Mouse (Mus musculus) intestine, embryonic 14.5 days (tissue): Measurements from ENCODE around the gene Fkbp5. TPM values are rescaled to one million over a fixed set of nuclear protein-coding genes. Genes with fewer than 3 reads are reported as not detected.

Source experiments
- ATAC-seq: fragments of 200-750 bp; cut with Nextera tagmentation; replicated peaks from 2 replicates; pipeline ENCODE4 v1.8.0; 2017; ENCODE audit warnings: low read depth, moderate number of reproducible peaks, moderate TSS enrichment, moderate library complexity; ENCODE audit not compliant: low FRiP score, low TSS enrichment
- DNase-seq: peaks from one replicate; pipeline ENCODE4 v3.0.0-alpha.2; 2018; ENCODE audit warnings: low spot score
- H3K27ac ChIP-seq: fragments of 300-500 bp; sonication (generic); 2 replicates; pipeline ENCODE4 v1.5.1; 2014; ENCODE audit warnings: low read depth, mild to moderate bottlenecking, control low read depth
- H3K27me3 ChIP-seq: fragments of 300-500 bp; sonication (generic); replicated peaks from 2 replicates; pipeline ENCODE4 v1.6.1; 2014; ENCODE audit warnings: low read length, control low read depth; ENCODE audit not compliant: control insufficient read depth, insufficient read depth
- H3K36me3 ChIP-seq: fragments of 300-500 bp; sonication (generic); 2 replicates; pipeline ENCODE4 v1.6.1; 2014; ENCODE audit warnings: low read length, control low read depth; ENCODE audit not compliant: control insufficient read depth, insufficient read depth
- H3K4me1 ChIP-seq: fragments of 300-500 bp; sonication (generic); replicated peaks from 2 replicates; pipeline ENCODE4 v1.6.1; 2014; ENCODE audit warnings: low read length, control low read depth, mixed read lengths; ENCODE audit not compliant: control insufficient read depth, insufficient read depth
- H3K4me2 ChIP-seq: fragments of 300-500 bp; sonication (generic); 2 replicates; pipeline ENCODE4 v1.6.1; 2014; ENCODE audit warnings: low read length
- H3K4me3 ChIP-seq: fragments of 300-500 bp; sonication (generic); 2 replicates; pipeline ENCODE4 v1.5.1; 2014; ENCODE audit warnings: low read depth, low read length, control low read depth, mixed read lengths
- H3K9ac ChIP-seq: fragments of 300-500 bp; sonication (generic); 2 replicates; pipeline ENCODE4 v1.6.1; 2014; ENCODE audit warnings: mild to moderate bottlenecking, low read length
- H3K9me3 ChIP-seq: fragments of 300-500 bp; sonication (generic); 2 replicates; pipeline ENCODE4 v1.6.1; 2016; ENCODE audit warnings: low read length, control low read depth; ENCODE audit not compliant: control insufficient read depth
- WGBS: fragments of 180-500 bp; shearing (Covaris S2); extraction: QIAGEN DNeasy Blood & Tissue Kit; methylation state at CpG from one replicate; pipeline ENCODE4 v1.1.7; 2014; 5-methylcytosine and 5-hydroxymethylcytosine counted together
- polyA plus RNA-seq: library from polyadenylated mRNA; unstranded; fragments of >200 nt; fragmentation: Nextera tagmentation; extraction: Ambion mirVana; gene quantifications from 2 replicates; pipeline ENCODE4 v1.2.1, GENCODE M21; 2014

Gene Fkbp5
- polyA plus RNA-seq, 1 experiment from 2014 or later = 8.7 TPM

- Histone ChIP-seq H3K4me3 (no peak overlapping the region), H3K4me1 (peaks cover 5% of the 10 kb centered on the region), H3K9ac (no peak overlapping the region), H3K4me2 (no peak overlapping the region), H3K27ac (no peak overlapping the region), H3K36me3 (no peaks in the 10 kb centered on the region), H3K27me3 (no peaks in the 10 kb centered on the region), H3K9me3 (no peaks in the 10 kb centered on the region)
- 59% methylated on average over 6 of the region's 6 CpGs for WGBS
- no peak for DNase-seq
- ATAC-seq = no peak
Measured at GRCm38 (mm10) chr17:28448225-28448624, 69.1 kb downstream of the Fkbp5 start.

GRCm38 (mm10) chr17:28447789-28448188 lies 69.5 kb downstream of the Fkbp5 start:
- 79% methylated on average over 7 of the region's 7 CpGs for WGBS
- ATAC-seq = no peak

GRCm38 (mm10) chr17:28446820-28447168 lies 70.5 kb downstream of the Fkbp5 start:
- H3K4me1 ChIP-seq = no peaks in the 10 kb centered on the region
- no peak for ATAC-seq
- no peak for DNase-seq
- no peak overlapping the region for H3K4me3 ChIP-seq
- no peaks in the 10 kb centered on the region for H3K9me3 ChIP-seq
- WGBS = 67% methylated on average over 5 of the region's 5 CpGs
- no peaks in the 10 kb centered on the region for H3K27me3 ChIP-seq
- H3K4me2 ChIP-seq = no peak overlapping the region
- H3K9ac ChIP-seq = no peak overlapping the region
- no peak overlapping the region for H3K27ac ChIP-seq
- H3K36me3 ChIP-seq = no peaks in the 10 kb centered on the region

More at GRCm38 (mm10) chr17:28447789-28448188, 69.5 kb downstream of the Fkbp5 start:
- Histone ChIP-seq H3K4me2 (no peak overlapping the region), H3K4me3 (no peak overlapping the region), H3K4me1 (peaks cover under 1% of the 10 kb centered on the region; the same call in 1 of the 2 replicates), H3K9me3 (no peaks in the 10 kb centered on the region), H3K36me3 (no peaks in the 10 kb centered on the region), H3K27me3 (no peaks in the 10 kb centered on the region), H3K9ac (no peak overlapping the region), H3K27ac (no peak overlapping the region)
- DNase-seq = no peak

- no peaks in the 10 kb centered on the region for H3K9me3 ChIP-seq
- WGBS = 86% methylated on average over 12 of the region's 12 CpGs
- no peaks in the 10 kb centered on the region for H3K27me3 ChIP-seq
- H3K36me3 ChIP-seq = no peaks in the 10 kb centered on the region
- 0 out of 2 replicates have a peak, but pooled peaks cover 3% of the 10 kb centered on the region for H3K4me1 ChIP-seq
- H3K4me2 ChIP-seq = no peak overlapping the region
- no peak overlapping the region for H3K27ac ChIP-seq
- ATAC-seq (no peak), DNase-seq (no peak)
- no peak overlapping the region for H3K4me3 ChIP-seq
- H3K9ac ChIP-seq = no peak overlapping the region
Measured at GRCm38 (mm10) chr17:28445886-28446819, 71.2 kb downstream of the Fkbp5 start.

- Histone ChIP-seq H3K4me3 (no peak overlapping the region), H3K9me3 (no peaks in the 10 kb centered on the region), H3K4me1 (0 out of 2 replicates have a peak, but pooled peaks cover 3% of the 10 kb centered on the region), H3K36me3 (0 out of 2 replicates have a peak, but pooled peaks cover 2% of the 10 kb centered on the region), H3K27me3 (no peaks in the 10 kb centered on the region), H3K4me2 (no peak overlapping the region), H3K27ac (no peak overlapping the region), H3K9ac (no peak overlapping the region)
- ATAC-seq (no peak), DNase-seq (no peak)
- 68% methylated on average over 6 of the region's 6 CpGs for WGBS
Measured at GRCm38 (mm10) chr17:28442661-28443060, 74.7 kb downstream of the Fkbp5 start.

GRCm38 (mm10) chr17:28438342-28439115 lies 78.8 kb downstream of the Fkbp5 start:
- no peak overlapping the region for H3K4me2 ChIP-seq
- 0 out of 2 replicates have a peak, but pooled peaks cover 3% of the 10 kb centered on the region for H3K4me1 ChIP-seq
- H3K27me3 ChIP-seq = no peaks in the 10 kb centered on the region
- no peak overlapping the region for H3K27ac ChIP-seq
- H3K9me3 ChIP-seq = no peaks in the 10 kb centered on the region
- H3K36me3 ChIP-seq = 0 out of 2 replicates have a peak, but pooled peaks cover 7% of the 10 kb centered on the region
- DNase-seq = no peak
- no peak overlapping the region for H3K4me3 ChIP-seq
- 84% methylated on average over 6 of the region's 6 CpGs for WGBS
- ATAC-seq = no peak
- no peak overlapping the region for H3K9ac ChIP-seq

GRCm38 (mm10) chr17:28437938-28438337 lies 79.4 kb downstream of the Fkbp5 start:
- Histone ChIP-seq H3K9ac (no peak overlapping the region), H3K4me2 (no peak overlapping the region), H3K36me3 (0 out of 2 replicates have a peak, but pooled peaks cover 7% of the 10 kb centered on the region), H3K4me3 (no peak overlapping the region), H3K9me3 (no peaks in the 10 kb centered on the region), H3K27me3 (no peaks in the 10 kb centered on the region), H3K4me1 (0 out of 2 replicates have a peak, but pooled peaks cover 3% of the 10 kb centered on the region), H3K27ac (no peak overlapping the region)
- DNase-seq (no peak), ATAC-seq (no peak)
- 90% methylated on average over 2 of the region's 2 CpGs for WGBS

- Histone ChIP-seq H3K9me3 (no peaks in the 10 kb centered on the region), H3K36me3 (0 out of 2 replicates have a peak, but pooled peaks cover 5% of the 10 kb centered on the region), H3K27me3 (no peaks in the 10 kb centered on the region), H3K4me1 (0 out of 2 replicates have a peak, but pooled peaks cover 9% of the 10 kb centered on the region), H3K4me3 (no peak overlapping the region), H3K27ac (no peak overlapping the region), H3K9ac (no peak overlapping the region), H3K4me2 (no peak overlapping the region)
- WGBS = 71% methylated on average over 5 of the region's 5 CpGs
- ATAC-seq (no peak), DNase-seq (no peak)
Measured at GRCm38 (mm10) chr17:28434921-28435485, 82.3 kb downstream of the Fkbp5 start.
